Mouse (Mus musculus): ENCODE data around the gene Stum.

DNA sequence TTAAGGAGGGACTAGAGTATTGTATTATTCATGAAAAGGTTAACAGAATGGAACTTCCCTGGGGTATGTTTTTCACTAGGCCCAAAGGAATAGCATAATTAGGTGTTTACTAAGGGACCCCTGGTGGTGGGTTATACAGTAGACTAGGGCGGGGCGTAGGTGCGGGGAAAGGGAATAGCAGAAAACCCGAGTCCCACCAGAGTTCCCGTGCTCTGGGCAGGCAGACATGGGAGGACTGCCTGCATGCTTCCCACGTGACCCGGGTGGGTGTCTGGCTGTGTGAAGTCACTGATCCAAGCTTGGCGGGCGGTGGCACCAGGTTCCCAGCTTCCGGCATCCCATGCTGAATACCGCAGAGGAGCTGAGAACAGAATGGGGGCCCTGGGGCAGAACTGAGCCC, 49.4 kb upstream of the Stum start:
- TF ChIP-seq TAL1 (IDR thresholded peaks at IDR 0.05; ENCODE audit: low read length): no peak
- no peak for TF ChIP-seq GATA1 (IDR thresholded peaks at IDR 0.05; ENCODE audit: low read length)
